Mouse (Mus musculus): Measurements from ENCODE around the gene Ubtf. TPM values are rescaled to one million over a fixed set of nuclear protein-coding genes. Genes with fewer than 3 reads are reported as not detected.

The Ubtf gene
- polyA plus RNA-seq, 1 experiment from 2014 or later, result 73.0 TPM

GRCm38 (mm10) chr11:102293971-102294370 lies 25.6 kb downstream of the Ubtf start:
- H3K9me3 ChIP-seq (ENCODE audit: control insufficient read depth, low read length), result no peaks in the 10 kb centered on the region
- no peak overlapping the region for H3K4me3 ChIP-seq (ENCODE audit: low read length)
- no peak for ATAC-seq (ENCODE audit: low read depth)
- no peak overlapping the region for H3K9ac ChIP-seq (ENCODE audit: low read length)
- H3K27me3 ChIP-seq (ENCODE audit: control insufficient read depth, insufficient read depth, low read depth, low read length), result no peaks in the 10 kb centered on the region
- no peak overlapping the region for H3K27ac ChIP-seq (ENCODE audit: low read length)
- H3K36me3 ChIP-seq (ENCODE audit: control insufficient read depth, insufficient read depth, low read length), result peaks cover 27% of the 10 kb centered on the region
- H3K4me1 ChIP-seq (replicated peaks; ENCODE audit: control insufficient read depth, insufficient read depth, low read length), result peaks cover 18% of the 10 kb centered on the region
- WGBS, result 89% methylated on average over 13 of the region's 13 CpGs
- no peak overlapping the region for H3K4me2 ChIP-seq (ENCODE audit: low read depth, low read length)

- H3K36me3 ChIP-seq (ENCODE audit: control insufficient read depth, insufficient read depth, low read length), result peaks cover 31% of the 10 kb centered on the region
- H3K27ac ChIP-seq (ENCODE audit: low read length), result no peak overlapping the region
- H3K27me3 ChIP-seq (ENCODE audit: control insufficient read depth, insufficient read depth, low read depth, low read length), result no peaks in the 10 kb centered on the region
- H3K4me2 ChIP-seq (ENCODE audit: low read depth, low read length), result no peak overlapping the region
- WGBS, result 74% methylated on average over 11 of the region's 11 CpGs
- no peaks in the 10 kb centered on the region for H3K9me3 ChIP-seq (ENCODE audit: control insufficient read depth, low read length)
- no peak overlapping the region for H3K4me3 ChIP-seq (ENCODE audit: low read length)
- no peak overlapping the region for H3K9ac ChIP-seq (ENCODE audit: low read length)
- H3K4me1 ChIP-seq (replicated peaks; ENCODE audit: control insufficient read depth, insufficient read depth, low read length), result peaks cover 16% of the 10 kb centered on the region
- ATAC-seq (ENCODE audit: low read depth), result no peak
These were observed 28.4 kb downstream of the Ubtf start for GRCm38 (mm10) chr11:102291051-102291535.

- Histone ChIP-seq H3K4me3 (ENCODE audit: low read length) (no peak overlapping the region), H3K27ac (ENCODE audit: low read length) (no peak overlapping the region), H3K4me2 (ENCODE audit: low read depth, low read length) (no peak overlapping the region), H3K9me3 (ENCODE audit: control insufficient read depth, low read length) (no peaks in the 10 kb centered on the region), H3K9ac (ENCODE audit: low read length) (no peak overlapping the region), H3K27me3 (ENCODE audit: control insufficient read depth, insufficient read depth, low read depth, low read length) (no peaks in the 10 kb centered on the region), H3K4me1 (replicated peaks; ENCODE audit: control insufficient read depth, insufficient read depth, low read length) (peaks cover 18% of the 10 kb centered on the region), H3K36me3 (ENCODE audit: control insufficient read depth, insufficient read depth, low read length) (peaks cover 31% of the 10 kb centered on the region)
- 83% methylated on average over 4 of the region's 4 CpGs for WGBS
- no peak for ATAC-seq (ENCODE audit: low read depth)
These were observed 29.4 kb downstream of the Ubtf start for GRCm38 (mm10) chr11:102290141-102290540.

- Histone ChIP-seq H3K4me1 (replicated peaks; ENCODE audit: control insufficient read depth, insufficient read depth, low read length) (peaks cover 13% of the 10 kb centered on the region), H3K4me3 (ENCODE audit: low read length) (no peak overlapping the region), H3K27ac (ENCODE audit: low read length) (no peak overlapping the region), H3K9ac (ENCODE audit: low read length) (no peak overlapping the region), H3K9me3 (ENCODE audit: control insufficient read depth, low read length) (no peaks in the 10 kb centered on the region), H3K36me3 (ENCODE audit: control insufficient read depth, insufficient read depth, low read length) (peaks cover 31% of the 10 kb centered on the region), H3K4me2 (ENCODE audit: low read depth, low read length) (no peak overlapping the region), H3K27me3 (ENCODE audit: control insufficient read depth, insufficient read depth, low read depth, low read length) (no peaks in the 10 kb centered on the region)
- ATAC-seq (ENCODE audit: low read depth), result no peak
- WGBS, result 48% methylated on average over 6 of the region's 6 CpGs
These were observed 29.9 kb downstream of the Ubtf start for GRCm38 (mm10) chr11:102289511-102290100.

GRCm38 (mm10) chr11:102288913-102289312 lies 30.6 kb downstream of the Ubtf start:
- H3K9me3 ChIP-seq (ENCODE audit: control insufficient read depth, low read length), result no peaks in the 10 kb centered on the region
- no peak overlapping the region for H3K9ac ChIP-seq (ENCODE audit: low read length)
- no peak overlapping the region for H3K27ac ChIP-seq (ENCODE audit: low read length)
- 66% methylated on average over 2 of the region's 2 CpGs for WGBS
- no peak overlapping the region for H3K4me2 ChIP-seq (ENCODE audit: low read depth, low read length)
- no peak for ATAC-seq (ENCODE audit: low read depth)
- peaks cover 31% of the 10 kb centered on the region for H3K36me3 ChIP-seq (ENCODE audit: control insufficient read depth, insufficient read depth, low read length)
- H3K4me3 ChIP-seq (ENCODE audit: low read length), result no peak overlapping the region
- H3K4me1 ChIP-seq (replicated peaks; ENCODE audit: control insufficient read depth, insufficient read depth, low read length), result peaks cover 12% of the 10 kb centered on the region
- H3K27me3 ChIP-seq (ENCODE audit: control insufficient read depth, insufficient read depth, low read depth, low read length), result no peaks in the 10 kb centered on the region

- no peak overlapping the region for H3K4me3 ChIP-seq (ENCODE audit: low read length)
- no peak overlapping the region for H3K4me2 ChIP-seq (ENCODE audit: low read depth, low read length)
- H3K9ac ChIP-seq (ENCODE audit: low read length), result no peak overlapping the region
- no peaks in the 10 kb centered on the region for H3K27me3 ChIP-seq (ENCODE audit: control insufficient read depth, insufficient read depth, low read depth, low read length)
- H3K4me1 ChIP-seq (replicated peaks; ENCODE audit: control insufficient read depth, insufficient read depth, low read length), result peaks cover 12% of the 10 kb centered on the region
- 82% methylated on average over 8 of the region's 8 CpGs for WGBS
- no peak for ATAC-seq (ENCODE audit: low read depth)
- no peaks in the 10 kb centered on the region for H3K9me3 ChIP-seq (ENCODE audit: control insufficient read depth, low read length)
- no peak overlapping the region for H3K27ac ChIP-seq (ENCODE audit: low read length)
- peaks cover 31% of the 10 kb centered on the region for H3K36me3 ChIP-seq (ENCODE audit: control insufficient read depth, insufficient read depth, low read length)
These were observed 31.3 kb downstream of the Ubtf start for GRCm38 (mm10) chr11:102288027-102288804.

- no peak for ATAC-seq (ENCODE audit: low read depth)
- Histone ChIP-seq H3K27ac (ENCODE audit: low read length) (no peak overlapping the region), H3K4me3 (ENCODE audit: low read length) (no peak overlapping the region), H3K4me1 (replicated peaks; ENCODE audit: control insufficient read depth, insufficient read depth, low read length) (peaks cover 12% of the 10 kb centered on the region), H3K9ac (ENCODE audit: low read length) (no peak overlapping the region), H3K9me3 (ENCODE audit: control insufficient read depth, low read length) (no peaks in the 10 kb centered on the region), H3K4me2 (ENCODE audit: low read depth, low read length) (no peak overlapping the region), H3K27me3 (ENCODE audit: control insufficient read depth, insufficient read depth, low read depth, low read length) (no peaks in the 10 kb centered on the region), H3K36me3 (ENCODE audit: control insufficient read depth, insufficient read depth, low read length) (peaks cover 24% of the 10 kb centered on the region)
- WGBS, result 83% methylated on average over 8 of the region's 8 CpGs
These were observed 32.1 kb downstream of the Ubtf start for GRCm38 (mm10) chr11:102287485-102287884.

GRCm38 (mm10) chr11:102285095-102285834 lies 34.3 kb downstream of the Ubtf start:
- Histone ChIP-seq H3K9me3 (ENCODE audit: control insufficient read depth, low read length) (no peaks in the 10 kb centered on the region), H3K36me3 (ENCODE audit: control insufficient read depth, insufficient read depth, low read length) (peaks cover 4% of the 10 kb centered on the region), H3K27me3 (ENCODE audit: control insufficient read depth, insufficient read depth, low read depth, low read length) (no peaks in the 10 kb centered on the region), H3K4me2 (ENCODE audit: low read depth, low read length) (peak overlapping the region; percentile 61), H3K4me1 (replicated peaks; ENCODE audit: control insufficient read depth, insufficient read depth, low read length) (peaks cover 12% of the 10 kb centered on the region), H3K9ac (ENCODE audit: low read length) (peak overlapping the region; percentile 80), H3K27ac (ENCODE audit: low read length) (peak overlapping the region; percentile 88), H3K4me3 (ENCODE audit: low read length) (peak overlapping the region; percentile 71)
- WGBS, result 3% methylated on average over 30 of the region's 31 CpGs
- ATAC-seq (ENCODE audit: low read depth), result peak; percentile 68

- peak; percentile 95 for ATAC-seq (ENCODE audit: low read depth)
- H3K27me3 ChIP-seq (ENCODE audit: control insufficient read depth, insufficient read depth, low read depth, low read length), result no peaks in the 10 kb centered on the region
- peaks cover 12% of the 10 kb centered on the region for H3K4me1 ChIP-seq (replicated peaks; ENCODE audit: control insufficient read depth, insufficient read depth, low read length)
- H3K4me3 ChIP-seq (ENCODE audit: low read length), result peak within 1 kb of the TSS; percentile 71
- H3K27ac ChIP-seq (ENCODE audit: low read length), result peak within 1 kb of the TSS; percentile 88
- WGBS, result under 1% methylated on average over 32 of the region's 32 CpGs
- peak within 1 kb of the TSS; percentile 80 for H3K9ac ChIP-seq (ENCODE audit: low read length)
- H3K4me2 ChIP-seq (ENCODE audit: low read depth, low read length), result peak within 1 kb of the TSS; percentile 61
- no peaks in the 10 kb centered on the region for H3K9me3 ChIP-seq (ENCODE audit: control insufficient read depth, low read length)
- peaks cover 4% of the 10 kb centered on the region for H3K36me3 ChIP-seq (ENCODE audit: control insufficient read depth, insufficient read depth, low read length)
These were observed 34.9 kb downstream of the Ubtf start, which contains the start of gene Tmub2 for GRCm38 (mm10) chr11:102284501-102285094. Tmub2 (plus strand) TSS chr11:102284931.
